In the genomic region with DNA sequence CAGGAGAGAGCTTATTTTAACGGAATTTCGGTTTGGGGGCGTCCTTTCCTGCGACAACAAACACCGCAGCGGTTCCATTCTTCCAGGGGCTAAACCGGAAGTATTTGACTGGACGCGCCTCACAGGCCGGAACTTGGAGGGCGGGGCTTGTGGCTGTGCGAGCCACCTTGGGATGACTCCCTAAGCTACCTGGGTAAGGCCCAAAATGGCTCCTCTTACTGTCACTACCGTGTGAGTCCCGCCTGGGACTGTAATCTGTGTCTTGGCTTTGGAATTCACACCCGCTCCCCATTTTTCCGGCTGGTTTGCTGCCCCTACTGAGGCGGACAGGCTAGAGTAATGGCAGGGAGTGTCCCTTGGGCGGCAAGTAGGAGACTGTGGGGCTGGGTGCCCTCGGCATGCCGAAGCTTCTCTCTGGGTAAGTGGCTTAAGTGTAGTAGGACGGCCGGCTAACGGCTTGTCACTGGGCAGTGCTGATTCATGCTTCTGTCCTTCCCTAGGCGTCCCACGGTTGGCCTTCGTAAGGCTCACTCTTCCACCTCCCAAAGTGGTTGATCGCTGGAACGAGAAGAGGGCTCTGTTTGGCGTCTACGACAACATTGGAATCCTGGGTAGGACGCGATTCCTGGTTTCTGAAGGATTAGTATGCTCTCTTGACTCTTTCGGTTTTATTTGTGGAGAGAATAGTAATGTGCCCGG, we compare ENCODE assay signal across 7 mouse cellular contexts. TPM values are rescaled to one million over a fixed set of nuclear protein-coding genes. Genes with fewer than 3 reads are reported as not detected.
DNase-seq lines count a peak whose midpoint lies in the region; ATAC-seq and TF ChIP-seq lines count a peak whose summit lies in the region.

No protein-coding gene starts in this region.

- no peak for TF ChIP-seq CTCF in kidney, adult 2 months (conservative IDR thresholded peaks at IDR 0.05; ENCODE audit: insufficient read depth, insufficient read length, low read depth, low read length)
- no peak for TF ChIP-seq CTCF in spleen, adult 2 months (IDR thresholded peaks at IDR 0.05; ENCODE audit: extremely low read depth, insufficient read depth, insufficient read length, insufficient replicate concordance)

- H3K4me2 ChIP-seq in embryonic facial prominence, embryonic 12.5 days (replicated peaks), result peak overlapping the region; percentile 79
- peak overlapping the region; percentile 79 for H3K4me2 ChIP-seq in limb, embryonic 12.5 days
- peak overlapping the region; percentile 69 for H3K4me2 ChIP-seq in midbrain, embryonic 15.5 days

- DNase-seq in adrenal gland, postnatal 25 days, result peak; percentile 91
- DNase-seq in heart, adult 18-20 months, result peak; percentile 93 to 94
- DNase-seq in kidney, adult 2 months, result peak; percentile 96
- DNase-seq in spleen, adult 2 months (ENCODE audit: low read depth in 1 of 2, low spot score in 2 of 2), result peak; percentile 83 to 90

- ATAC-seq in embryonic facial prominence, embryonic 12.5 days (ENCODE audit: insufficient number of reproducible peaks, insufficient read depth, low FRiP score, low TSS enrichment), result peak; percentile 89
- peak; percentile 94 for ATAC-seq in limb, embryonic 12.5 days (ENCODE audit: insufficient number of reproducible peaks, insufficient read depth, low FRiP score, low TSS enrichment, low read depth)
- peak; percentile 97 for ATAC-seq in midbrain, embryonic 15.5 days (replicated peaks)

- under 1% methylated on average over 34 of the region's 34 CpGs for WGBS in embryonic facial prominence, embryonic 12.5 days
- WGBS in kidney, adult 2 months, result under 1% methylated on average over 34 of the region's 34 CpGs
- WGBS in limb, embryonic 12.5 days, result under 1% methylated on average over 34 of the region's 34 CpGs
- under 1% methylated on average over 34 of the region's 34 CpGs for WGBS in midbrain, embryonic 15.5 days
- under 1% methylated on average over 34 of the region's 34 CpGs for WGBS in spleen, adult 2 months

- peaks cover 30% of the 10 kb centered on the region for H3K36me3 ChIP-seq in embryonic facial prominence, embryonic 12.5 days
- peaks cover 3% of the 10 kb centered on the region; the same call in 1 of the 2 replicates for H3K36me3 ChIP-seq in kidney, adult 2 months (ENCODE audit: control insufficient read depth, insufficient read depth, low read length)
- peaks cover 51% of the 10 kb centered on the region for H3K36me3 ChIP-seq in limb, embryonic 12.5 days
- 0 out of 2 replicates have a peak, but pooled peaks cover 5% of the 10 kb centered on the region for H3K36me3 ChIP-seq in midbrain, embryonic 15.5 days (replicated peaks)
- peaks cover 4% of the 10 kb centered on the region; the same call in 1 of the 2 replicates for H3K36me3 ChIP-seq in spleen, adult 2 months (ENCODE audit: control insufficient read depth, insufficient read depth, low read length)

- H3K27me3 ChIP-seq in embryonic facial prominence, embryonic 12.5 days, result no peaks in the 10 kb centered on the region
- H3K27me3 ChIP-seq in kidney, adult 2 months (replicated peaks; ENCODE audit: control insufficient read depth, insufficient read depth, low read length), result no peaks in the 10 kb centered on the region
- no peaks in the 10 kb centered on the region for H3K27me3 ChIP-seq in limb, embryonic 12.5 days
- H3K27me3 ChIP-seq in midbrain, embryonic 15.5 days (replicated peaks), result no peaks in the 10 kb centered on the region
- no peaks in the 10 kb centered on the region for H3K27me3 ChIP-seq in spleen, adult 2 months (ENCODE audit: control insufficient read depth, insufficient read depth, low read length)

- H3K9me3 ChIP-seq in embryonic facial prominence, embryonic 12.5 days, result no peaks in the 10 kb centered on the region
- no peaks in the 10 kb centered on the region for H3K9me3 ChIP-seq in limb, embryonic 12.5 days
- no peaks in the 10 kb centered on the region for H3K9me3 ChIP-seq in midbrain, embryonic 15.5 days

- peak overlapping the region; percentile 100 for H3K27ac ChIP-seq in embryonic facial prominence, embryonic 12.5 days
- H3K27ac ChIP-seq in kidney, adult 2 months (ENCODE audit: insufficient read depth, low read depth, low read length), result peak overlapping the region; percentile 98
- H3K27ac ChIP-seq in limb, embryonic 12.5 days, result peak overlapping the region; percentile 99
- peak overlapping the region; percentile 96 for H3K27ac ChIP-seq in midbrain, embryonic 15.5 days
- H3K27ac ChIP-seq in spleen, adult 2 months (ENCODE audit: insufficient read depth, low read length), result peak overlapping the region; percentile 99

- peak; percentile 66 for TF ChIP-seq POLR2A in kidney, adult 2 months (IDR thresholded peaks at IDR 0.05; ENCODE audit: low read depth, low read length)
- TF ChIP-seq POLR2A in spleen, adult 2 months (IDR thresholded peaks at IDR 0.05; ENCODE audit: low read depth, low read length), result no peak

- H3K4me1 ChIP-seq in embryonic facial prominence, embryonic 12.5 days, result 0 out of 2 replicates have a peak, but pooled peaks cover 3% of the 10 kb centered on the region
- H3K4me1 ChIP-seq in kidney, adult 2 months (ENCODE audit: control insufficient read depth, insufficient read depth, low read length), result peaks cover 3% of the 10 kb centered on the region; the same call in 1 of the 2 replicates
- peaks cover 5% of the 10 kb centered on the region for H3K4me1 ChIP-seq in limb, embryonic 12.5 days (replicated peaks)
- H3K4me1 ChIP-seq in midbrain, embryonic 15.5 days, result peaks cover 25% of the 10 kb centered on the region
- H3K4me1 ChIP-seq in spleen, adult 2 months (ENCODE audit: control insufficient read depth, insufficient read depth, insufficient read length), result peaks cover 4% of the 10 kb centered on the region; the same call in 1 of the 2 replicates

- peak overlapping the region; percentile 72 for H3K4me3 ChIP-seq in embryonic facial prominence, embryonic 12.5 days
- H3K4me3 ChIP-seq in kidney, adult 2 months (ENCODE audit: insufficient read depth, low read depth, low read length), result peak overlapping the region; percentile 87
- H3K4me3 ChIP-seq in limb, embryonic 12.5 days (replicated peaks), result peak overlapping the region; percentile 70
- H3K4me3 ChIP-seq in midbrain, embryonic 15.5 days, result peak overlapping the region; percentile 56
- peak overlapping the region; percentile 96 for H3K4me3 ChIP-seq in spleen, adult 2 months (ENCODE audit: extremely low read depth, insufficient read depth, insufficient read length)

- H3K9ac ChIP-seq in embryonic facial prominence, embryonic 12.5 days, result peak overlapping the region; percentile 84
- H3K9ac ChIP-seq in limb, embryonic 12.5 days (replicated peaks), result peak overlapping the region; percentile 79
- H3K9ac ChIP-seq in midbrain, embryonic 15.5 days, result peak overlapping the region; percentile 60

RNA-seq across cellular contexts. Expression of a gene that starts 0.6 kb away (rescaled TPM):
- 158 and 198 TPM in 2 replicates for total RNA-seq in adrenal gland, postnatal 25 days (2021)
- polyA plus RNA-seq in embryonic facial prominence, embryonic 12.5 days (2016; fragmentation: Nextera tagmentation; extraction: Ambion mirVana), result 191 and 206 TPM in 2 replicates
- total RNA-seq in heart, adult 18-20 months (2021), result 100 to 1,000 TPM; 316 to 366 TPM
- polyA plus RNA-seq in kidney, adult 2 months (2012; rRNA removed), result 102 and 110 TPM in 2 replicates
- 209 and 210 TPM in 2 replicates for polyA plus RNA-seq in limb, embryonic 12.5 days (2016; fragmentation: Nextera tagmentation; extraction: Ambion mirVana)
- 129 and 131 TPM in 2 replicates for polyA plus RNA-seq in midbrain, embryonic 15.5 days (2015; fragmentation: Nextera tagmentation; extraction: Ambion mirVana)
- 21.2 and 29.4 TPM in 2 replicates for polyA plus RNA-seq in spleen, adult 2 months (2012; rRNA removed)

RNA-seq across cellular contexts. Expression of a gene that starts 0.7 kb away (rescaled TPM):
- total RNA-seq in adrenal gland, postnatal 25 days (2021), result 35.6 and 48.3 TPM in 2 replicates
- polyA plus RNA-seq in embryonic facial prominence, embryonic 12.5 days (2016; fragmentation: Nextera tagmentation; extraction: Ambion mirVana), result 186 and 191 TPM in 2 replicates
- 10 to 100 TPM; 12.2 to 15.6 TPM for total RNA-seq in heart, adult 18-20 months (2021)
- 15.6 and 18.7 TPM in 2 replicates for polyA plus RNA-seq in kidney, adult 2 months (2012; rRNA removed)
- polyA plus RNA-seq in limb, embryonic 12.5 days (2016; fragmentation: Nextera tagmentation; extraction: Ambion mirVana), result 224 and 227 TPM in 2 replicates
- 58.3 and 58.6 TPM in 2 replicates for polyA plus RNA-seq in midbrain, embryonic 15.5 days (2015; fragmentation: Nextera tagmentation; extraction: Ambion mirVana)
- 84.6 and 110 TPM in 2 replicates for polyA plus RNA-seq in spleen, adult 2 months (2012; rRNA removed)

RNA-seq across cellular contexts. Expression of a gene that starts 23.2 kb away (rescaled TPM):
- 81.4 and 102 TPM in 2 replicates for total RNA-seq in adrenal gland, postnatal 25 days (2021)
- polyA plus RNA-seq in embryonic facial prominence, embryonic 12.5 days (2016; fragmentation: Nextera tagmentation; extraction: Ambion mirVana), result 4.9 and 5.1 TPM in 2 replicates
- 1 to 10 TPM; 5.0 to 7.8 TPM for total RNA-seq in heart, adult 18-20 months (2021)
- 19.1 and 19.8 TPM in 2 replicates for polyA plus RNA-seq in kidney, adult 2 months (2012; rRNA removed)
- polyA plus RNA-seq in limb, embryonic 12.5 days (2016; fragmentation: Nextera tagmentation; extraction: Ambion mirVana), result 6.3 and 7.4 TPM in 2 replicates
- 15.5 and 16.5 TPM in 2 replicates for polyA plus RNA-seq in midbrain, embryonic 15.5 days (2015; fragmentation: Nextera tagmentation; extraction: Ambion mirVana)
- 41.7 and 46.8 TPM in 2 replicates for polyA plus RNA-seq in spleen, adult 2 months (2012; rRNA removed)

RNA-seq across cellular contexts. Expression of a gene that starts 25.9 kb away (rescaled TPM):
- total RNA-seq in adrenal gland, postnatal 25 days (2021), result 1,475 and 1,510 TPM in 2 replicates
- 1,846 and 1,855 TPM in 2 replicates for polyA plus RNA-seq in embryonic facial prominence, embryonic 12.5 days (2016; fragmentation: Nextera tagmentation; extraction: Ambion mirVana)
- total RNA-seq in heart, adult 18-20 months (2021), result 1,000 to 10,000 TPM; 4,422 to 5,568 TPM
- polyA plus RNA-seq in kidney, adult 2 months (2012; rRNA removed), result 7,324 and 7,933 TPM in 2 replicates
- 2,206 and 2,264 TPM in 2 replicates for polyA plus RNA-seq in limb, embryonic 12.5 days (2016; fragmentation: Nextera tagmentation; extraction: Ambion mirVana)
- 1,389 and 1,453 TPM in 2 replicates for polyA plus RNA-seq in midbrain, embryonic 15.5 days (2015; fragmentation: Nextera tagmentation; extraction: Ambion mirVana)
- polyA plus RNA-seq in spleen, adult 2 months (2012; rRNA removed), result 1,160 and 1,333 TPM in 2 replicates

RNA-seq across cellular contexts. Expression of a gene that starts 39.5 kb away (rescaled TPM):
- 7.6 and 9.8 TPM in 2 replicates for total RNA-seq in adrenal gland, postnatal 25 days (2021)
- 2.2 and 2.5 TPM in 2 replicates for polyA plus RNA-seq in embryonic facial prominence, embryonic 12.5 days (2016; fragmentation: Nextera tagmentation; extraction: Ambion mirVana)
- 1 to 10 TPM; 5.7 to 6.1 TPM for total RNA-seq in heart, adult 18-20 months (2021)
- polyA plus RNA-seq in kidney, adult 2 months (2012; rRNA removed), result 16.0 and 16.4 TPM in 2 replicates
- 2.0 and 2.8 TPM in 2 replicates for polyA plus RNA-seq in limb, embryonic 12.5 days (2016; fragmentation: Nextera tagmentation; extraction: Ambion mirVana)
- polyA plus RNA-seq in midbrain, embryonic 15.5 days (2015; fragmentation: Nextera tagmentation; extraction: Ambion mirVana), result 6.3 TPM in 2 replicates
- 24.4 and 38.0 TPM in 2 replicates for polyA plus RNA-seq in spleen, adult 2 months (2012; rRNA removed)

Comparison
In these comparisons a context has a peak if more than half of its experiments do, and no peak if none do; other contexts are left out.
1. Peak in every context shown above with its lines: DNase-seq, ATAC-seq, H3K4me3 ChIP-seq and H3K27ac ChIP-seq.